Mouse (Mus musculus) induced T-regulatory cell, adult 2 months (primary cell): ENCODE data around the gene Spint1.

Experiments used
- DNase-seq: peaks from one replicate; pipeline ENCODE4 v3.0.0-alpha.2; 2012; ENCODE audit warnings: low read depth

The Spint1 gene

GRCm38 (mm10) chr2:119237210-119237870 is at the start of gene Spint1:
TSS of gene Spint1 (plus strand) at chr2:119237362.
- DNase-seq: peak; percentile 31

DNA sequence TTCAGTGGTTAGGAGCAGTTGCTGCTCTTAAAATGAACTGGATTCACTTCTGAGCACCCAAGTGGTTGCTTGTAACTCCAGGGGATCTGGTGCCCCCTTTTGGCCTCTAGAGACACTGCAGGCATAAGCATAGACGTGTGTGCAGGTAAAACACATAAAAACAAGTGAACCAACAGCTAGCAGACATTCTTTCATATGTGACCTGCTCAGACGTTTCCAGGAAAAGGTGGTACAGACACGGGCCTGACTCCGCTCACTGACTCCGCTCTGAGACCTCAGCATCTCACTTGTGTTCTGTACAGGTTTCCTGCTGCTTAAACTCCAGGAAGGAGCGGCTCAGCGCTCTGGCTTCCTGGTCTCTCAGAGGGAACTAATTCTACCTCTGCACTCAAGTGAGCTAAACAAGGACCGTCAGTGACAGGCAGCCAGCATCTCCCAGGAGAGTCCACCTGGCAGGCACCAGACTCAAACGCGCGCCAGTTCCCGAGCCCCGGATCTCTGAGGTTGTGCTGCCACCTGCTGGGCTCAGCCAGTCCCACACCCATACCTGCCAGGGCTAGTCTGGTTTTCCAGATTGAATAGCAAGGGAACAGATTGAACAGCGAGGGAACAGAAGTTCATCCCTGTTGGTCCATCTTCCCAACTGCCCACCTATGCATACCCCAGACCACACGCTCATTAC is 48.0 kb upstream of the Spint1 start:
- DNase-seq: peak; percentile 90

- DNase-seq: no peak
Measured at GRCm38 (mm10) chr2:119190969-119191368, 46.2 kb upstream of the Spint1 start.

GRCm38 (mm10) chr2:119194140-119194539 is 43.0 kb upstream of the Spint1 start:
- DNase-seq: no peak

- DNase-seq: no peak
Measured at GRCm38 (mm10) chr2:119196316-119197108, 40.6 kb upstream of the Spint1 start.

- DNase-seq: no peak
Measured at GRCm38 (mm10) chr2:119197493-119197892, 39.7 kb upstream of the Spint1 start.

GRCm38 (mm10) chr2:119198049-119198448 is 39.1 kb upstream of the Spint1 start:
- no peak for DNase-seq

- no peak for DNase-seq
Measured at GRCm38 (mm10) chr2:119198934-119199333, 38.2 kb upstream of the Spint1 start.

DNA sequence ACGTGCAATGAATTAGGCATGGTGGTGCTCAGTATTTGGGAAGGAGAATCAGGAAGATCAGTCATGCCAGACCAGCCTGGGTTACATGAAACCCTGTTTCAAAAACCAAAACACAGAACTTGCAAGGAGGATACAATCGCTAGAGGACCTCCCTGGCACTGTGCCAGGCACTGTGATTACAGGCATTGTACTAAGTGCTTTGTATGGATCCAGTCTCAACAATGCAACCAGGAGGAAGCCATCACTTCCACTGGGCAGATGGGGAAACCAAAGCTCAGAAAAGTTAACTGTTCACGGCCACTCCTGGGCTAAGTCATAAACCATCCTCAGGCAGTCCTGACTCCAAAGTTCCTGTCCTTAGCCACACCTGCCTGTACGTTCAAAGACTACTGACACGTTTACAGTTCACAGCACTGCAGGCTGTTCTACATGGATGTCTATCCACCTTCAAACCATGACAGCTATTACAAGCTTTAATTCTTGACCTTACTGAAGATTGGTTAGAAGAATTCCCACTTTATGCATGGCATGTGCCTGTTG is 34.2 kb upstream of the Spint1 start:
- no peak for DNase-seq

DNA sequence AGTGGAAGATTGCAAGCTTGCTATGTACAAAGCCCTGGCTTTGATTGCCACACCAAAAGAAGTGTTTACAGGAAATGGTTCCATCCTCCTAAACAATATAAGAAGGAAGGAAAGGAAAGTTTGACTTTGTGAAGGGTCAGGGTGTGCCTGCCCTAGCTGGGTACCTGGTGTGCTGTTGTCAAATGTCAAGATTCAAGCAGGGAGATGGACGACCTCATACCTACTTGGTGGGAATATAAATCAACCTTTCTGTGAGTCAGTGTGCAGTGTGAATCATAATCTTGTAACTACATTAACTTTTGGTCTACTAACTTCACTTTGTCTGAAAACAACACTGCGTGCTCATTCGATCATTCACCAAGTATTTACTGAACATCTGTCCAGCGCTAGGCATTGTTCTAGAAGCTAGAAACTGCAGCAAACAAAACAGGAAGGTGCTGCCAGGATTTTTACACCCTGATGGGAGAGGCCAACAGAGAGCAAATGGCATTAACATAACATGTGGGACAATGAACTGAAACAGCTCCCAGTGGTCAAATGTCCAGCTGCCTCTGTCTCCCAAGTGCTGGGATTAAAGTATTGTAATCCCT is 33.2 kb upstream of the Spint1 start:
- DNase-seq: no peak

DNA sequence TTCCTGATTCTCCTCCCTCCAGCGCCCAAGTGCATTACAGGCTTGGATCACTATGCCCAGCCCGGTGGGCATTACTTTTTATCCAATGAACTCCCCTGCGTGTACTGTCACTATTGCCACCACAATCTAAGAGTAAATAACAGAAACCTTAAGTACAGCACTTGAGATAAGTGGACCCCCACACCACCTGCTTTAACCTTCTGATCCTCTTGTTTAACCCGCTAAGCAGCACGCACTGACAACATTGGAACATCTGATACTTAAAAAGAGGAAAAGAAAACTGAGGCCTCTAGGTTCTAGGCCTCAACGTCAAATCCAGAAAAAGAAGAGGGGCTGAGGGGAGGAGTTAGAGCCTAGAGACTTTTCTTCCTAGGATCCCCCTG is 29.2 kb upstream of the Spint1 start:
- DNase-seq: no peak

DNA sequence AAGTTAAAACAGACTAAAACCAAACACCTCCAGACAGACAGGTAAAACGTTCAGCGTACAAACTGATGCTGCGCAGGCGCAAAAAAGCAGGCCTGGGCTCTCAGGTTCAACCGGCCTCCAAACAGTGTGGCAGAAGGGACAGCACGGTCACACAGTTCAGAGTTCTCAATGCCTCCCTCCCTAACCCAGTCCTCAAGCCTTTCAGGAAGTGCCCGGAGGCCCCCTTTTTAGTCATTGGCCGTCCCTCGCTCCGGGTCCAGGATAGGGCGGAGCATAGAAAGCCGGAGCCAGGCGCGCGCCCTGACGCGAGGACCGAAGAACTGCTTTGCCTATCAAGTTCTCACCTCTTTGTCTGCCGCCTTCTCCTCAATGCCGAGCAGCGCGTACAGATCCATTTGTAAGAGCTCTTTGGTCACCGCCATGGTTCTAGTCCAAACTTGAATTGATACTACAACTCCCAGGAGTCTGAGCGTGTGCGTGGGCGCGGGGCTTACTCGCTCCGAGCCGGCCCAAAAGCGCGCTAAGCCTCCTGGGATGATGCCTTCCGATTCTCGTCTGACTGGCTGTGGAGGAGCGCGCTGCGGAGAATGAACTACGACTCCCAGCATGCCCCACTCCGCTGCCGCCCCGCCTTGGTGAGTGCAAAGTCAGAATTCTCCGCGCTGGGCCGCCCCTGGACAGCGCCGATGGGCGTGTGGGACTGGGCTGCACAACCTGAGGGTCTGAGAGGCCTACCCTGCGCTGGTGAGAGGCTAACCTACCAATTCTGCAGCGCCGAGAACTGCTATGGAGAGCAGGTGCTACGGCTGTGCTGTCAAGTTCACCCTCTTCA is 28.6 kb upstream of the Spint1 start, which contains the start of the genes Zfyve19 and Dnajc17:
Gene Zfyve19 (plus strand): TSS at position 274 of the 832 bp plus-strand sequence.
Gene Dnajc17 (minus strand): TSS at position 452 of the 832 bp plus-strand sequence.
- peak; percentile 98 for DNase-seq

GRCm38 (mm10) chr2:119209176-119209507 is 28.0 kb upstream of the Spint1 start:
- DNase-seq: no peak

GRCm38 (mm10) chr2:119229775-119230704 is 7.1 kb upstream of the Spint1 start, which contains the start of gene Ppp1r14d:
TSS of gene Ppp1r14d (minus strand) at chr2:119229906.
- DNase-seq: no peak

- DNase-seq: no peak
Measured at GRCm38 (mm10) chr2:119236682-119237209, 416 bp upstream of the Spint1 start.

GRCm38 (mm10) chr2:119237871-119238220 is 684 bp downstream of the Spint1 start:
- peak; percentile 16 for DNase-seq

DNA sequence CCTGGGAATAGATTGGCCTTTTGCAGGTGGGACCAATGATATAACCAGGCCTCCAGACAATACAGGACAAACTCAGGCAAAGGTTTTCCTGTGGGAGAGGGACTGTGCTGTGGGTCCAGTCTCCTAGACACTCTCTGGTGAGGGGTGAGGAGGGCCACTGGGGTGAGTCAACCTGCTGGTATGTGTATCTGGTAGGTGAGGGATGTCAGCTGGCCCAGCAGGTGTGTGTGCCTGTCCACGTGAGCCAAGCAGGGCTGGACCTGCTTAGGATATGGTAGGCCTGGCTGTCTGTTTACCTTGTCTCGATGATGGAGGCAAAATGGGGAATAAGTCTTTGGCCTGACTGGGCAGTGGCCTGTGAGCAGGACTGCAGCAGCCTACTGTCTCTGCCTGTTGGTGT is 1.5 kb downstream of the Spint1 start:
- no peak for DNase-seq

GRCm38 (mm10) chr2:119240075-119240818 is 3.1 kb downstream of the Spint1 start:
- no peak for DNase-seq

DNA sequence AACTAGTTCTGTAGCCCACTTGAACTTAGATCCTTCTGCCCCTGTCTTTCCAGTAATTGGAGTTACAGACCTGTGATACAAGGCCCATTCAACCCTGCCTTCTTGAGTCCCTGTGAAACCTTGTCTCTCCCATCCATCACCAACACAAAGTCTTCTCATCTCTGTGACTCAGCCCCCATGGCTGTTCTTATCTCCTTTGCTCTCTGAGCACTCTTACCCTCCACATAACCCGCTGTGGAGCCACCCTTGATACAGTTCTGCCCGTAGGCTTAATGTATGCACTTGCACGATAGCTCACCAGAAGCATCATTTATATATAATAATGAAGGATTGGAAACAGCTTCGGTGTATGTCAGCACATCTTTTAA is 3.6 kb downstream of the Spint1 start:
- DNase-seq: no peak
